Mouse (Mus musculus): Measurements from ENCODE around the gene Phactr1. TPM values are rescaled to one million over a fixed set of nuclear protein-coding genes. Genes with fewer than 3 reads are reported as not detected.
"Not testable (repeated sequence)": the region's sequence is repeated elsewhere in the genome, so short reads cannot be mapped to it uniquely, and the experiment has no call there.

The Phactr1 gene
- polyA plus RNA-seq, 1 experiment from 2014 or later = 32.4 TPM

DNA sequence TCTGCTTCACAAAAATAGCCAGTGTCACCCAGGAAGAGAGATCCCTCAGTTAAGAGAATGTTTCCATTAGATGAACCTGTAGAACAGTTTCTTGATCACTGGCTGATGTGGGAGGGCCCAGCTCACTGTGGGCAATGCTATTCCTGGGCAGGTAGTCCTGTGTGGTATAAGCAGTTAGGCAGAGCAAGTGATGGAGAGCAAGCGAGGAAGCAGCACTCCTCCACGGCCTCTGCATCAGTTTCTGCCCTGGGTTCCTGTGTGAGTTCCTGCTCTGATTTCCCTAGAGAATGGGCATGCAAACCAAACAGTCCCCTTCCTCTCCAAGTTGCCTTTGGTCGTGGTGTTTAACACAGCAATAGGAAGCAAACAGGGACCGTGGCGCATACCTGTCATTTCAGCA, 251.6 kb downstream of the Phactr1 start:
- WGBS = 96% methylated on average over 5 of the region's 5 CpGs
- no peak for TF ChIP-seq CTCF (IDR thresholded peaks at IDR 0.05; ENCODE audit: low read depth)

DNA sequence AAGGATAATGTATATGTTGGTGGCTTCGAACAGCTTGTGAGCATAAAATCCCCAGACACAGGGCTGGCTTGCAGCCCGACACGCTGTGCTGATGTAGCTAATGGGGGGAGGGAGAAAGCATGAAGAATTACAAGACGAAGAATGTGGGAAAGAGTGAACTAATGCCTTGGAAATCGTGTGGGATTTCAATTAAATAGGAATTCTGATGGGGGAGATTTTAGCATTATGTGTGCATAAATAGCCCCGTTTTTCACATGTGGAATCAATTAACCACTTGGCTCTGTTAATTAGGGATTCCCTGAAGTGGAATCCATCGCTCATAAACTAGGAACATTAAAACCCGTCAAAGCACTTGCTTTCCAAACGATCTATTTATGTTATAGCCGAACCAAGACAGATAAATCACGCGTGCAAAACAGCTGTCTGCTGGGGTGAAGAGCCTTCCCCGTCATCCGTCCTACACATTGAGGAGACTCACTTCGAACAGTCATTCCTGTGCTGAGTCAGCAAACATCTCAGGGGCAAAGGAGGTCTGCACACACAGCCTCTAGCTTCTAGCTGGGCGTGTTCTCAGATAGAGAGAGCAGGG, 254.2 kb downstream of the Phactr1 start:
- no peak overlapping the region for H3K4me3 ChIP-seq (replicated peaks; ENCODE audit: low read depth, low read length)
- H3K27me3 ChIP-seq (ENCODE audit: insufficient read depth, low read length) = no peaks in the 10 kb centered on the region
- H3K27ac ChIP-seq = no peak overlapping the region
- peak; percentile 85 for DNase-seq (ENCODE audit: low spot score)
- peak overlapping the region; percentile 31 for H3K4me2 ChIP-seq (ENCODE audit: low read length)
- no peak for TF ChIP-seq CTCF (IDR thresholded peaks at IDR 0.05; ENCODE audit: low read depth)
- H3K4me1 ChIP-seq (replicated peaks; ENCODE audit: insufficient read depth, low read length) = no peaks in the 10 kb centered on the region
- no peak for ATAC-seq (replicated peaks; ENCODE audit: low FRiP score, low read depth)
- H3K36me3 ChIP-seq (ENCODE audit: insufficient read depth, low read length) = no peaks in the 10 kb centered on the region
- no peaks in the 10 kb centered on the region for H3K9me3 ChIP-seq (replicated peaks; ENCODE audit: low read length)
- 25% methylated on average over 16 of the region's 16 CpGs for WGBS
- H3K9ac ChIP-seq (ENCODE audit: low read depth, low read length) = no peak overlapping the region

More for the DNA sequence above, 251.6 kb downstream of the Phactr1 start:
- Histone ChIP-seq H3K4me3 (replicated peaks; ENCODE audit: low read depth, low read length) (no peak overlapping the region), H3K27me3 (ENCODE audit: insufficient read depth, low read length) (no peaks in the 10 kb centered on the region), H3K9ac (ENCODE audit: low read depth, low read length) (no peak overlapping the region), H3K36me3 (ENCODE audit: insufficient read depth, low read length) (no peaks in the 10 kb centered on the region), H3K4me1 (replicated peaks; ENCODE audit: insufficient read depth, low read length) (no peaks in the 10 kb centered on the region), H3K27ac (no peak overlapping the region), H3K4me2 (ENCODE audit: low read length) (no peak overlapping the region), H3K9me3 (replicated peaks; ENCODE audit: low read length) (no peaks in the 10 kb centered on the region)
- ATAC-seq (replicated peaks; ENCODE audit: low FRiP score, low read depth) (no peak), DNase-seq (ENCODE audit: low spot score) (no peak)

DNA sequence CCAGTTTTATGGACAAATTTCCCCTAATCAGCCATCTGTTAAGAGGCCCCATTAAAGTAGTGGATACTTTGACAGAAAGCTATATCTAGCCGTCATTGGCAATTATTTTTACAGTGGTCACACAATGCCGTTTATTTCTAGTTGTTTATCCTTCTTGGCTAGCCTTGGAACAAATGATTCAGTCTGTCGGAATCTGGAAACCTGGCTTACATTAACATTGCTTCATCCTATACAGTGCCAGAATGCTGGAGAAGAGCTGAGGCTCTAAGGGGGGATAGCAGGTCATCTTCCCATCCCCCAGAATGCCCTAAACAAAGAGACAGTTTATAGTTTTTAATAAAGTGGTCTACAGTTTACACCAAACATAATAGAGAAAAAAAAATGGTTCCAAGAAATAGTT, 257.4 kb downstream of the Phactr1 start:
- H3K27ac ChIP-seq = no peak overlapping the region
- H3K9ac ChIP-seq (ENCODE audit: low read depth, low read length) = no peak overlapping the region
- ATAC-seq (replicated peaks; ENCODE audit: low FRiP score, low read depth) (no peak), DNase-seq (ENCODE audit: low spot score) (no peak)
- no peaks in the 10 kb centered on the region for H3K4me1 ChIP-seq (replicated peaks; ENCODE audit: insufficient read depth, low read length)
- H3K36me3 ChIP-seq (ENCODE audit: insufficient read depth, low read length) = no peaks in the 10 kb centered on the region
- no peak overlapping the region for H3K4me3 ChIP-seq (replicated peaks; ENCODE audit: low read depth, low read length)
- WGBS = 44% methylated on average over 3 of the region's 3 CpGs
- TF ChIP-seq CTCF (IDR thresholded peaks at IDR 0.05; ENCODE audit: low read depth) = no peak
- H3K9me3 ChIP-seq (replicated peaks; ENCODE audit: low read length) = no peaks in the 10 kb centered on the region
- H3K4me2 ChIP-seq (ENCODE audit: low read length) = no peak overlapping the region
- no peaks in the 10 kb centered on the region for H3K27me3 ChIP-seq (ENCODE audit: insufficient read depth, low read length)

DNA sequence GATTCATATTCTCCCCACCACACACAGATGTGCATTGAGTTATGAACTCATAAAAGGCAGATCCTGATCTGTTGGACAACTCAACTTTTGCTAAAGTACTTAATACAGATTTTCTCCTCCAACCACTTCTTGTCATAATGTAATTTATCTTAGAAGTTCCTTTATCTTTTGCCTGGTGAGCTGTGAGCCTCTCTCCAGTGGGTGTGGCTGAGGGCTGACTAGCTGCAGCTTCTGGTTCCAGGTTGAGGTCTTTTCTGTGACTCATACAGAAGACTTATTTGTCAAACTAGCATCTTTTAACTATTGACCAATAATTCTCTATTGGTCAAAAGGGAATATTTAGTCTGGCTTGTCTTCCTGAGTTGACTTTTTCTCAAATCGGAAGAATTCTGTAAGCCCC, 257.9 kb downstream of the Phactr1 start:
- TF ChIP-seq CTCF (IDR thresholded peaks at IDR 0.05; ENCODE audit: low read depth) = no peak
- Histone ChIP-seq H3K36me3 (ENCODE audit: insufficient read depth, low read length) (no peaks in the 10 kb centered on the region), H3K27ac (no peak overlapping the region), H3K9ac (ENCODE audit: low read depth, low read length) (no peak overlapping the region), H3K4me2 (ENCODE audit: low read length) (no peak overlapping the region), H3K4me1 (replicated peaks; ENCODE audit: insufficient read depth, low read length) (no peaks in the 10 kb centered on the region), H3K27me3 (ENCODE audit: insufficient read depth, low read length) (no peaks in the 10 kb centered on the region), H3K9me3 (replicated peaks; ENCODE audit: low read length) (no peaks in the 10 kb centered on the region), H3K4me3 (replicated peaks; ENCODE audit: low read depth, low read length) (no peak overlapping the region)
- 88% methylated on average over 1 of the region's 1 CpGs for WGBS
- DNase-seq (ENCODE audit: low spot score) = no peak
- ATAC-seq (replicated peaks; ENCODE audit: low FRiP score, low read depth) = no peak

DNA sequence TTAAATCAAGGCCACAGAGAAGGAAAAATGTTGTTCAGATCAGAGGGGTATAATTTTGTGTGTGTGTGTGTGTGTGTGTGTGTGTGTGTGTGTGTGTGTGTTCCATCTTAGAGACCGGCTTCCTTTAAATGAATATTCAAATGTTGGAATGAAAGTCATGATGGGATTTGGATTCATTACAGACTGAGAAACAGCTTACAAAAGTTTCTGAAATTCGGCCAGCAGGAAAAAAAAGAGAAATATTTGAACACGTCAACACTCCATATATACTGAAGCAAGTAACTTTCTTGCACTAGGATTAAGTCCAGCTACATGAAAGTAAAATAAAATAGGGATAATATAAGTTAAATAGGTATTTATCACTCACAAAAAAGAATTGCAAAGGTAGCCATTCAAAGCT, 259.8 kb downstream of the Phactr1 start:
- no peak overlapping the region for H3K27ac ChIP-seq
- H3K36me3 ChIP-seq (ENCODE audit: insufficient read depth, low read length) = no peaks in the 10 kb centered on the region
- H3K4me1 ChIP-seq (replicated peaks; ENCODE audit: insufficient read depth, low read length) = 0 out of 2 replicates have a peak, but pooled peaks cover 5% of the 10 kb centered on the region
- H3K9me3 ChIP-seq (replicated peaks; ENCODE audit: low read length) = no peaks in the 10 kb centered on the region
- no peak for TF ChIP-seq CTCF (IDR thresholded peaks at IDR 0.05; ENCODE audit: low read depth)
- no peak overlapping the region for H3K4me3 ChIP-seq (replicated peaks; ENCODE audit: low read depth, low read length)
- H3K9ac ChIP-seq (ENCODE audit: low read depth, low read length) = no peak overlapping the region
- H3K27me3 ChIP-seq (ENCODE audit: insufficient read depth, low read length) = no peaks in the 10 kb centered on the region
- ATAC-seq (replicated peaks; ENCODE audit: low FRiP score, low read depth) (no peak), DNase-seq (ENCODE audit: low spot score) (no peak)
- H3K4me2 ChIP-seq (ENCODE audit: low read length) = no peak overlapping the region
- WGBS = 75% methylated on average over 3 of the region's 3 CpGs

DNA sequence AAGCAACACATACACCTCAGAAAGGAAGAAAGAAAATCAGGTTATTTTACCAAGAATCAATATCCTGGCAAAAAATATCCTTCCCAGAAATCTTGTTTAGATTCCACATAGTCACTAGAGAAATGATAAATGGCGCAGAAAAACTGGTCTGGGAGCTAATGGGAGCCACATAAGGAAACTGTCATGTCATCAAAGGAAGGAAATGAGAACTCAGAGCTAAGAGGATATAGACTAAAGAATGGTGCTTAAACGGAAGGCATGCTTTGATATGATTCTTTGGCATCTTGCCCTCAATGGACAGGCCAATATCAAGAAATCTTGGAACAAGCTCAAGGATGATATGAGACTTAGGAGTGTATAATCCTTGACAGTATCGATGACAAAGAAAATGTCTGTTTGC, 263.7 kb downstream of the Phactr1 start:
- no peak for ATAC-seq (replicated peaks; ENCODE audit: low FRiP score, low read depth)
- H3K27ac ChIP-seq = no peak overlapping the region

DNA sequence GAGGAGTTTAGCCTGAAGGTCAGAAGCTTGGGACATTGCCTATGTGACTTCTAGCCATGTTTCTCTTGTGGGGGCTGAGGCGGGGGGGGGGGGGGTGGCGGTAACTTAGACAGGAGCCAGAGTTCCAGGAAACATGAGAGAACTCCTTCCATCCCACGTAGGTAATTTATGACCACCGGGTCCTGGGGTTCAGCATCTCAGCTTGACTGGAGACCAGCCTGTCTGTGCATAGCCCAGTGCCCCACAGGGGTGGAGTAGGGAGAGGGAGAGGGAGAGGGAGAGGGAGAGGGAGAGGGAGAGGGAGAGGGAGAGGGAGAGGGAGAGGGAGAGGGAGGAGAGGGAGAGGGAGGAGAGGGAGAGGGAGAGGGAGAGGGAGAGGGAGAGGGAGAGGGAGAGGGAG, 264.8 kb downstream of the Phactr1 start:
- H3K9ac ChIP-seq (ENCODE audit: low read depth, low read length); H3K4me3 ChIP-seq (replicated peaks; ENCODE audit: low read depth, low read length); H3K4me2 ChIP-seq (ENCODE audit: low read length); H3K27me3 ChIP-seq (ENCODE audit: insufficient read depth, low read length); H3K27ac ChIP-seq; H3K4me1 ChIP-seq (replicated peaks; ENCODE audit: insufficient read depth, low read length); H3K9me3 ChIP-seq (replicated peaks; ENCODE audit: low read length); ATAC-seq (replicated peaks; ENCODE audit: low FRiP score, low read depth); H3K36me3 ChIP-seq (ENCODE audit: insufficient read depth, low read length): not testable (repeated sequence)
- peak; percentile 51 for DNase-seq (ENCODE audit: low spot score)
- WGBS = 16% methylated on average over 2 of the region's 4 CpGs

More for the DNA sequence above, 263.7 kb downstream of the Phactr1 start:
- no peak overlapping the region for H3K4me2 ChIP-seq (ENCODE audit: low read length)
- H3K4me1 ChIP-seq (replicated peaks; ENCODE audit: insufficient read depth, low read length) = 0 out of 2 replicates have a peak, but pooled peaks cover 5% of the 10 kb centered on the region
- TF ChIP-seq CTCF (IDR thresholded peaks at IDR 0.05; ENCODE audit: low read depth) = no peak
- 63% methylated on average over 3 of the region's 3 CpGs for WGBS
- no peak overlapping the region for H3K4me3 ChIP-seq (replicated peaks; ENCODE audit: low read depth, low read length)
- no peaks in the 10 kb centered on the region for H3K27me3 ChIP-seq (ENCODE audit: insufficient read depth, low read length)
- peak; percentile 53 for DNase-seq (ENCODE audit: low spot score)
- H3K36me3 ChIP-seq (ENCODE audit: insufficient read depth, low read length) = no peaks in the 10 kb centered on the region
- no peaks in the 10 kb centered on the region for H3K9me3 ChIP-seq (replicated peaks; ENCODE audit: low read length)
- H3K9ac ChIP-seq (ENCODE audit: low read depth, low read length) = no peak overlapping the region

Measured in kidney, postnatal 0 days (tissue).